Mouse (Mus musculus): ENCODE measurements around the gene Yeats4.

GRCm38 (mm10) chr10:117195005-117195404 lies 29.3 kb downstream of the Yeats4 start:
- no peak for TF ChIP-seq POLR2A (IDR thresholded peaks at IDR 0.05; ENCODE audit: insufficient read depth, low read length)
- no peak for TF ChIP-seq CTCF (IDR thresholded peaks at IDR 0.05; ENCODE audit: low read depth, low read length)
